Mouse (Mus musculus): ENCODE results near the gene Tsc22d4.
"Not testable (repeated sequence)": the region's sequence is repeated elsewhere in the genome, so short reads cannot be mapped to it uniquely, and the experiment has no call there.

Tsc22d4 gene

GRCm38 (mm10) chr5:137742048-137742447 is 3.5 kb upstream of the Tsc22d4 start:
- DNase-seq = no peak

DNA sequence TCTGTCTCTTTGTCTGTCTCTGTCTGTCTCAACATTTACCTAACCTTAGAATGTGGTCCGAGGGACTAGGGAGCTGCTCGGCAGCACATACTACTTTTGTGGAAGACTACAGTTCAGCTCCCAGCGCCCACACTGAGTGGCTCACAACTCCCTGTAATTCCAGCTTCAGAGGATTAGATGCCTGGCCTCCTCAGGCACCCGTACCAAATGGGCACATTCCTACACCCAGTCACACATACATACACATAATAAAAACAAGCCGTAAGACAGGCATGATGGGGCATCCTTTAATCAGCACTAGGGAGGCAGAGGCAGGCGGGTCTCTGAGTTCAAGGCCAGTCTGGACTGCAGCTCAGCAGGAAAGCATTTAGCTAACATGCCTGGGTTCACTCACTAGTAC is 2.7 kb upstream of the Tsc22d4 start:
- no peak for DNase-seq

GRCm38 (mm10) chr5:137744197-137744596 is 1.3 kb upstream of the Tsc22d4 start:
- no peak for DNase-seq

- peak; percentile 55 to 67 for DNase-seq
Measured at GRCm38 (mm10) chr5:137746282-137746850, 836 bp downstream of the Tsc22d4 start.

DNA sequence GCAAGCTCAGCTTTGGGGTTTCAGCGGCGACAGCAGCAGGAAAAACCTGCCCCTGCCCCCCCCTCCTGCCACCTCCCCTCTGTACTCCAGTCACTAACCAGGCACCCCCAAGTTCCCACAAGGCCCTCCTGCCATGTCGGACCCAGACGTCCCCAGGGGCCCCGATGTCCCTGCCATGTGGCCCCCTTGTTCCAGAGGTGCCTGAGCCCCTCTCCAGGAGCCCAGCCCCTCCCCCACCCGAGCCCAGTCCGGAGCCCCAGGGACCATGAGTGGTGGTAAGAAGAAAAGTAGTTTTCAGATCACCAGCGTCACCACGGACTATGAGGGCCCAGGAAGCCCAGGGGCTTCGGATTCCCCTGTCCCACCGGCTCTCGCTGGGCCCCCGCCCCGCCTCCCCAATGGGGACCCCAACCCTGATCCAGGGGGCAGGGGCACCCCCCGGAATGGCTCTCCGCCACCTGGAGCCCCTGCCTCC is 1.4 kb downstream of the Tsc22d4 start:
- DNase-seq = peak in 1 of 2 experiments; percentile 49

- peak; percentile 78 to 84 for DNase-seq
Measured at GRCm38 (mm10) chr5:137747326-137747961, 1.9 kb downstream of the Tsc22d4 start.

DNA sequence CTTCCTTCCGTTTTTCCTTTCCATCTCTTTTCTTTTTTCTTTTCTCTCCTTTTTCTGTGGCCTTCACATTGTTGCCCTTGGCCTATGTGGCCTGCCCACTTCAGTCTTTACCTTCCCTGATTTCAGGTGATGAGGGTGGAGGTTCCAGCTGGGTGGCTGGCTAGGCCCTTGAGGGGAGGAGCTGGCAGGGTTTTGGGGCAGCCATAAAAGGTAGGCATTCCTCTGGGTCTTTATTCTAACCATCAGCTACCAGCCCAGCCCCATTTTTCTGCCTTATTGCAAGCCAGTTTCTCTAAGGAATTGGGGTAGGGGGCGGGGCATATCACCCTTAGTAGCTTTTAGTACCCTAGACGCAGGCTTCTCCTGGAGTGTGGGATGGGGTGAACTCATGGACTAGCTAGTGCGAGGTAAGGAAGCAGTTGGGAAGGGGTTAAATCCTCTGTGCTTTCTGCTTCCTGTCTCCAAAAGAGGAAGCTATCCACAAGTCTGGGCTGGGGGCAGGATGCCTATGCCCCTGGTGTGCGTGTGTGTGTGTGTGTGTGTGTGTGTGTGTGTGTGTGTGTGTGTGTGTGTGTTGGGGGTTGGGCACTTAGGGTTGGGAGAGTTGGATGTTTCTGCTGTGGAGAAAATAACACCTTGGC is 2.7 kb downstream of the Tsc22d4 start:
- peak; percentile 26 to 57 for DNase-seq

GRCm38 (mm10) chr5:137749196-137749836 is 3.8 kb downstream of the Tsc22d4 start:
- DNase-seq = peak; percentile 46 to 67

DNA sequence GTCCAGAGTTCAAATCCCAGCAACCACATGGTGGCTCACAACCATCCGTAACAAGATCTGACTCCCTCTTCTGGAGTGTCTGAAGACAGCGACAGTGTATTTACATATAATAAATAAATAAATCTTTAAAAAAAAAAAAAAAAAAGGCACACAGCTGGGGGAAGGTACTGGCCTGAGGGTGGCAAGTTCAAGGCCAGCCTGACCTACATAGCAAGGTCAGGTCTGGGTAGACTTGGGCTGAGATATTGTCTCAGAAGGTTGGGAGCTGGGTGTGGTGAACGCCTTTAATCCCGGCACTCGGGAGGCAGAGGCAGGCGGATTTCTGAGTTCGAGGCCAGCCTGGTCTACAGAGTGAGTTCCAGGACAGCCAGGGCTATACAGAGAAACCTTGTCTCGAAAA is 4.7 kb downstream of the Tsc22d4 start:
- DNase-seq = not testable (repeated sequence)

DNA sequence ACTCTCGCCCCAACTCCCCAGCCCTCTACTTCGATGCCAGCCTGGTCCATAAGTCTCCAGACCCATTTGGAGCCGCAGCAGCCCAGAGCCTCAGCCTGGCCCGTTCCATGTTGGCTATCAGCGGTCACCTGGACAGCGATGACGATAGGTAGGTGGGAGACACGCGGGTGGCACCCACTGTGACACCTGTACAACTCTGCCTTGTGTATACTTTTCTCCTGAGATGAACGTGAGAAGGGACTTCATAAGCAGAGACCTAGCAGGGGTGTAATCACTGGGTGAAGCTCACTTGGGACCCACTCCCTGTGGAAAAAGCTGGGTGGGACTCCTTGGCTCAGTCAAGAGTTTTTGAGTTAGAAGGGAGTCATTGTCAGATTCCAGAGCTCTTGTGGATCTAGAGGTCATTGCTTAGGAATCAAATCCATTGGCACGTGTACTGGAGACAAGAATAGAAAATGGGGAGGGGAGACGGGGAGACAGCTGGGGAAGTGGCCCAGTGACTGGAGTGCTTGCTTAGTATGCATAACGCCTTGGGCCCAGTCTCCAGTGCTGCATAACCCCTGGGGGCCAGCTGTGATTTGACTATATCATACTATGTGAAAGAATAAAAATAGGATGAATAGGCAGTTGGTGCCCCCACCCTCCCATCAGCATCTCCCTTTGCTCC is 5.8 kb downstream of the Tsc22d4 start:
- DNase-seq = no peak

DNA sequence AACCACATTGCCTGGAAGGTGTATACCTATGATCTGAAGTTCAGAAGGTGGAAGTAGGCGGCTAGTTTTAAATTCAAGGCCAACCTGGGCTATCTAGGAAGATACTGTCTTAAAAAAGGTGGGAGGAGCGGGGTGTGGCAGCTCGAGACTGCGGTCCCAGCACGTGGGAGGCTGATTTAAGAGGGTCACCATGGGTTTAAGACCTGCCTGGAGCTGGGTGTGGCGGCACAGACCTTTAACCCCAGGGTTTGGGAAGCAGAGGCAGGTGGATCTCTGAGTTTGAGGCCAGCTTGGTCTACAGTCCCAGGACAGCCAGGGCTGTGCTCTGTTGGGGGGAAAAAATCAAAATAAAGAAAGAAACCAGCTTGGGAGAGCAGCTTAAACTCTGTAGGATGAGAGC is 6.5 kb downstream of the Tsc22d4 start:
- DNase-seq = no peak

- DNase-seq = no peak
Measured at GRCm38 (mm10) chr5:137753111-137753832, 7.7 kb downstream of the Tsc22d4 start.

DNA sequence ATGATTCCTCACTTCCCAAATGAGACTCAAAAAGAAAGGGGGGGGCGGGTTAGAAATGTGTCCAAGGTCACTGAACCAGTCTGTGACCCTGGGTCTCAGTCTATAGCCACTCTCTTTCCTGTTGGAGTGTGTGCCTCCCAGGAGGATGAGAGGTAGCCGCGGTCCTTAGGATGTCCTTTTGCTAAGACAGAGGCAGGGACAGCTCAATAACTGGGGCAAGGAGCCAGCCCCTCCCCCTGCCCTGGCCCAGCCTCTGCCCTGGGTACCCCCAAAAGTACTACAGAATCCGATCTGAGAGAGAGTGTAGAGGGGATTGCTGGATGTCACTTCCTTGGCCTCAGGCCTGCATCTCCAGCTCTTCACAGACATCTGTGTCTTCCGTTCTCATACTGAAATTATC is 9.9 kb downstream of the Tsc22d4 start:
- DNase-seq = no peak

GRCm38 (mm10) chr5:137756106-137756505 is 10.6 kb downstream of the Tsc22d4 start:
- DNase-seq = no peak

DNA sequence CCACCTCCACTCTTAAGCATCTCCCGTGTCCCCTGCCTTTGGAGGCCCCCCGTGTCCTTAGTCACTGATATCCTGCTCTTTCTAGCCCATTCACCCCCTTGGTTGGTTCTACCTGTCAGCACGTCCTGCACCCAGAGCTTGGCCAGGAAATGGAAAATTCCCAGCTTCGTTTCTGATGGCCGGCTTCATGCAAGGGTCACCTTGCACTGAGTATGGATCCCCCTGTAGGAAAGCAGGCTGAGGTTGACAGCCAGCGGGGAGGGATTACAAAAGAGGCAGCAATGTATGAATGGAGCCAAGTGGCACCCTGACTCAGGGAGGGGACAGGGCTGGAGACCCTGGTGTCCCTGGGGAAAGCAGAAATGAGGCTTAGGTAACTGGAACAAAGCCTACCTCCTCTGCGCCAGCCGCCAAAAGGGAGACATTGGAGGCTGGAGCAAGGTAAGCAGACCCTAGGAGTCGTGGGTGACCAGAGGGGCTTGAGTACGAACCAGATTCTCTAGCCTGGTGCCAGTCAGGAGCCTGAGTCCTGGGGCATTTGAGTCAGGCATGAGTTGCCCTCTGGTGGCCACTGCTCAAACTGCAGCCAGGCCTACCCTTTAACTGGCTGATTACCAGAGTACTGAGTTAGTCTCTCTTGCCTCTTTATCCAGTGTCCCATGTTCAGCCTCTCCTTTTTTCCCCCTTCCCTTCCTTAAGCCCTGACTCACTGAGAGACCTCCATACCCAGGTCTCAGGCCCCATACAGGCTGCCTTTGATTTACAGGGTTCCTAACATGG is 11.5 kb downstream of the Tsc22d4 start:
- DNase-seq = peak; percentile 62 to 70

- DNase-seq = no peak
Measured at GRCm38 (mm10) chr5:137757887-137758286, 12.4 kb downstream of the Tsc22d4 start.

- DNase-seq = no peak
Measured at GRCm38 (mm10) chr5:137758921-137759534, 13.5 kb downstream of the Tsc22d4 start.

- DNase-seq = peak; percentile 65 to 72
Measured at GRCm38 (mm10) chr5:137759971-137760412, 14.5 kb downstream of the Tsc22d4 start.

DNA sequence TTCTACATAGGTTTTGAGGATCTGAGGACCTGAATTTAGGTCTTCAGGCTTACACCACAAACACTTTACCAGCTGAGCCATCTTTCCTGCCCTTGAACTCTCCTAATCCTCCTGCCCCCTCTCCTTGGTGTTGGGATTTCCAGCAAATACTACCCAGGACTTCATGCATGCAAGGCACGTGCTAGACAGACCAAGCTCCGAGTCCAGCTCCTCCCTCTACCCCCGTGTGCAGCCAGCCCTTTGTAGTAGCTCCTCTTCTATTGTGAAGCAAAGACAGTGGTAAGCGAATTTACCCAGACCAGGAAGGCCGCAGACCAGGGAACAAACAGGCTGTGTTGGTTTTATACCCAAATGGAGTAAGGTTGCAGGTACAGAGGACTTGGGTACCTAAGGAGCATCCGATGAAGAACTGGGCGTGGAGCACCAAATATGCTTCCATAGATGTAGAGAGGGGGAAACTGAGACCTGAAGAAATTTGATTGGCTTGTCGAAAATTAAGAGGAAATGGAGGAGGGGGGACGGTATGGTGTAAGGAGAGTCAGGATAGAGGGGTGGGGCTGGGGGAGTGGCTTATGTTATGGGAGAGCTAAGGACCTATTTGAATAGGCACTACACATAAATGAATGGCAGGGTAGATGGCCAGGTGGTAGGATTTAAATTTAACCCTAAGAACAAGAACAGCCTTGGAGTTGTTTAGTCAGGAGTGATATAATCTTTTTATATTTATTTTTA is 19.2 kb downstream of the Tsc22d4 start:
- DNase-seq = no peak

GRCm38 (mm10) chr5:137766270-137766669 is 20.7 kb downstream of the Tsc22d4 start:
- DNase-seq = no peak

Measured in thymus, adult 18-20 months (tissue).